Mouse (Mus musculus) layer of hippocampus, adult 2 months (tissue): ENCODE results near the gene 4931422A03Rik. TPM values are rescaled to one million over a fixed set of nuclear protein-coding genes. Genes with fewer than 3 reads are reported as not detected.
"Not testable (repeated sequence)": the region's sequence is repeated elsewhere in the genome, so short reads cannot be mapped to it uniquely, and the experiment has no call there.

Source experiments
- DNase-seq, 2 experiments: peaks; one replicate each; pipeline ENCODE4 v3.0.0; 2022; ENCODE audit warnings: low spot score in 2 of 2
- H3K27ac ChIP-seq: fragments of 200-600 bp; 2 replicates; pipeline ENCODE4 v1.8.1; 2022
- H3K4me3 ChIP-seq: fragments of 200-600 bp; 2 replicates; pipeline ENCODE4 v1.8.1; 2022; ENCODE audit warnings: mild to moderate bottlenecking
- CTCF ChIP-seq: fragments of 200-600 bp; conservative IDR thresholded peaks from 2 replicates; pipeline ENCODE4 v1.8.1; 2022; ENCODE audit warnings: antibody characterized with exemption, mild to moderate bottlenecking, moderate library complexity
- total RNA-seq, 2 experiments: library from RNA; stranded (reverse); gene quantifications; 2 replicates each; pipeline ENCODE4 v1.2.3; 2021

The 4931422A03Rik gene
- total RNA-seq, 2 experiments from 2014 or later, result not detected

DNA sequence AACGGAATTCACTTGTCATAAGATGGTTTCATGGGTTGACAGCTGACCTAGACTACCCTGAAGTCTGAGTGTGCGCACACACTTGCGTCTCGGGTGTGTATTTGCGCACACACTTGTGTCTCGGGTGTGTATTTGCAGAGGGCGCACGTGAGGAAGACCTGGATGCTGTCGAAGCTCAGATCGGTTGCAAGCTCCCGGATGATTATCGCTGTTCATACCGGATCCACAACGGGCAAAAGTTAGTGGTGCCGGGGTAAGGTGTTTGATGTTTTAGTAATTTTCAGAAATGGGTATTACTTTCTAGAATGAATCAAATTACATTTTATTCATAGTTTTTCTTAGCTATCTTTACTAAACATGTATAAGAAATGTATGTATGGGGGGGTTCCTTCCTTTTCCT is 14.6 kb upstream of the 4931422A03Rik start:
- Histone ChIP-seq H3K27ac (no peak overlapping the region), H3K4me3 (no peak overlapping the region)
- no peak for TF ChIP-seq CTCF
- DNase-seq, result no peak

DNA sequence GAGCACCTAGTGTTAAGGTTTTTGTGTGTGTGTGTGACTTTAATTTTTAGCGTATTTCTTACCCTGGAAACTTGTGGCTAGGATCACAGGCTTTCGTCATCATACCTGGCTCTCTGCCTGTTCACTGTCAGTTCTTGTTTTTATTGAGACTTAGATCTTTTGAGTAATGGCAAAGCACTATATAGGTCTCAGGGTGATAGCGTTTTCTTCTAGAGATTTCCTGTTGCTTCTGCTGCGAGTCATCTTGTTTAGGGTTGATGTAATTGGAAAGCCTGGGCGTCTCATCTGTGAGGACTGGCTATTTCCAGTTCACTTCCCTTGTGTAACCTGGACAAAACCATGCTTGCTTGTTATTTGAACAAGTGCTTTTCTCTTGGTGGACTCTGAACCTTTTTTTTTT is 13.5 kb upstream of the 4931422A03Rik start:
- no peak overlapping the region for H3K4me3 ChIP-seq
- no peak for TF ChIP-seq CTCF
- no peak for DNase-seq
- H3K27ac ChIP-seq, result no peak overlapping the region

DNA sequence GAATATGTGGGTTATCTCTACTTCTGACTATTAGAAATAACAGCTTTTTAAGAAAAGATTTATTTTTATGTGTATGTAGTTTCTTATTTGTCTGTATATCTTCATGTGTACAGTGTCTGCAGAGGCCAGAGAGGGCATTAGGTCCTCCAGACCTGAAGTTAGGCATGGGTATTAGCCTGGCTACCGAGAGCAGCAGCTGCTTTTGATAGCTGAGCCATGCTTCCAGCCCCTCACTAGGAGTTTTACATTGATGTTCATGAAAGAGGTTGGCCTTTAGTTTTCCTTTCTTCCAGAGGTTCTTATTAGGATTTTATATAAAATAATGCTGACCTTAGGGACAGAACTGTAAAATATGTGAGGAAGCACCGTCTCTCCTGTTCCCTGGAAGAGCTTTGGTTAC is 10.1 kb upstream of the 4931422A03Rik start:
- no peak overlapping the region for H3K27ac ChIP-seq
- no peak overlapping the region for H3K4me3 ChIP-seq
- no peak for TF ChIP-seq CTCF
- no peak for DNase-seq

DNA sequence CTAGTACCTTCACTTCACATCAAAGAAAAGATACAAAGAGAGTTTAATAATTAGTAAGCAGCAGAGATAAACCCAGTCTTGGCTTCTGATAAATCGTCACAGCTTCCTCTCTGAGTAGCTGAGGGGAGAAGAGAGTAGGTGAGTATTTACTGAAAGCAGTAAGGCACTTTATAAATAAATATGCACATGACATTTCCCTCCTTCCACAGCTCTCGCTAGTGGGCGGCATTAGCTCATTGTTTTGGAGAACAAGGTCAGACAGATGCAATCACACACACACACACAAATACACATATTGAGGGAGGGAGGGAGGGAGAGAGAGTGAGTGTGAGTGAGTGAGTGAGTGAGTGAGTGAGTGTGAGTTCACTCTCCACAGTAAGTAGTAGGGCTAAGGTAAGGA is 8.2 kb upstream of the 4931422A03Rik start:
- H3K4me3 ChIP-seq, result no peak overlapping the region
- no peak for TF ChIP-seq CTCF
- no peak for DNase-seq
- H3K27ac ChIP-seq, result no peak overlapping the region

DNA sequence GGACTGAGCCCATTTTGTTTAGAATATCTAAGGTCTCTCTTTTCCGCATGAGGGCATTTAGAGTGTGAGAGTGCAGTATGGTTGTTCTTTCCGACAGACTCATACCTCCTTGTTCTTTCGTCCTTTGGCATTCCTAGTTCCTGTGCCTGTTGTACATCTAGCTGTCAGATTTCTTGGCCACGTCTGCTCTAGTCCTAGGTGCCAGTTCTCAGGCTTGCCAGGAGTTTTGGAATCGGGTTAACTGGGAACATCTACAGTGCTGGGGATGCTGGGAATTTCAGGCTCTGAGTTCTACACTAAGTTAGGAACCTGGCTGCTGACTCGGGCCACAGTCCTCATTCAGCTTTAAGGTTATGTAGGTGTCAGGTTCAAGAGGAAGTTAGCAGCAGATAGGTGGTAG is 7.4 kb upstream of the 4931422A03Rik start:
- DNase-seq, result no peak
- TF ChIP-seq CTCF, result no peak
- H3K4me3 ChIP-seq, result no peak overlapping the region
- H3K27ac ChIP-seq, result no peak overlapping the region

DNA sequence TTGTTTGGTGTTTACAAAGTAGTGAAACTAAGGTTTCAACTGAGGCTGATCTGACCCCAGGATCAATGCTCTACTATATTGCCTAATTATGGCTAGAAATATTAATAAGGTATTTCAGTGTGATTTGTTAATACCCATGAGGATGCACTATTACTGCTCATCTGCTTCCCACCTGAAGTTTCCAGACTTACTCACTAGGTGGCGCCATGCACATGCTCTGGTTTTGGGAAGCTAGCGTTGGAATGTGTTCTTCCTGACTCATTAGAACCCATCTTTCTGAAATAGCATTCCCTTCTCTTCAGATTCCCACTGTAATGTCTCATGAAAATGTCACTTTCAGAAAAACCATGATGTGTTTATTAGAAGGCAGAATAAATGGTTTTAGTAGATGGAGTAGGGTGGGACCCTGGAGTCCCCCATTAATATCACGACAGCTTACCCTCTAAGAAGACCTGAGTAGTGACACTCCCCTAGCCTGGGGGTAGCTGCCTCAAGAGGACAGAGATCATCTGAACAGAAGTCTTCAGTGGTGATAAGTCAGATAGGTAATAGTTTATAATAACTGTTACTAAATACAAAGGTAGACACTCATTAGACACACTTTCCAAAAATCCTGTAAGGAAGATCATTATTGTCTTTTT is 6.8 kb upstream of the 4931422A03Rik start:
- TF ChIP-seq CTCF, result peak; percentile 96
- Histone ChIP-seq H3K27ac (no peak overlapping the region), H3K4me3 (no peak overlapping the region)
- peak; percentile 65 to 81 for DNase-seq

DNA sequence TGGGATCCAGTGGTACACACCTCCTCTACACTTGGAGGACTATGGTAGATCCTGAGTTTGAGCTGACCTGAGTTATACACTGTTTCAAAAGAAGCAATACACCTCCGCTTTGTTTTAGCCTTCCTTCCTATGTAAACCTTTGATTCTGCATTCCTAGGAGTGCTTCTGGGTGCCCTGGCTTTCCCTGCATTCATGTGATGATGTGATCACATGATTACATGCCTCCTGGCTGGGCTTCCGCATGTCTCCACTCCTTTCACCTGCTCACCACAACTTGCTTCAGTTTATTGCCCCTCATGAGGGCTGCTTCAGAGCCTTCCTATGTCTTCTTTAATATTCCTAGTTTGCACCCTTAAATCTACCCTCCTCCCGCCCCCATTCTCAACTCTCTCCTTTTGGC is 3.9 kb upstream of the 4931422A03Rik start:
- no peak for TF ChIP-seq CTCF
- Histone ChIP-seq H3K4me3 (no peak overlapping the region), H3K27ac (no peak overlapping the region)
- no peak for DNase-seq

DNA sequence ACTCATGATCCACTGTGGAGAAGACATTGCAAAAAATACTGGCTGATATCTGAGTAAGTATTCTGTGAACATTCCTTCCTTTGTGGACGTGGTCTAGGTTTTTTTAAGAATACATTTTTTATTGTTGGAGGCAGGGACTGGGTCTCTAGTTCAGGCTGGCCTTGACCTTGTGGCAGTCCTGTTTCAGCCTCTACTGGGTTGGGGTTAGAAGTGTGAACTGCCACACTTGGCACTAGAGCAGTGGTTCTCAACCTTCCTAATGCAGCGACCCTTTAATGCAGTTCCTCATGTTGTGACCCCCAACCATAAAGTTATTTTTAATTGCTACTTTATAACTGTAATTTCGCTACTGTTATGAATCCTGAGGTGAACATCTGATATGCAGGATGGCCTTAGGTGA is 2.2 kb upstream of the 4931422A03Rik start:
- TF ChIP-seq CTCF, result no peak
- no peak for DNase-seq
- no peak overlapping the region for H3K27ac ChIP-seq
- H3K4me3 ChIP-seq, result no peak overlapping the region

DNA sequence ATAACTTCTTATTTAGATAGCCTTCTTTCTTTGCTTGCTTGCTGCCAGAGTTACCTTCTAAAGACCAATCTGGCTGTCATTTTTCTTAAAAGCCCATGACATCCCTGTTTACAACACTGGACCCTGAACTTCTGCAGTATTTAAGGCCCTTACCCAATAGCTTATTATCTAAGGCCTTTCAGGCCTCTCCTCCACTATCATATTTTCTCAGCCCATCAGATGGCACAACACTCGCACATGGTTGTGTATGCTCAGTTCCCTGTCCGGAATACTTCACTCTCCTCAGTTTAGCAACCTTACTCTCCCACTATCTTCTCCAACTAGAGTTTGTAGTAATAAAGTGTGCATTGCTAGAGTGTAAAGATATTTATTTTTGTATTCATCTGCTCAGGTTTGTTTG is 913 bp upstream of the 4931422A03Rik start:
- no peak for DNase-seq
- TF ChIP-seq CTCF, result no peak
- Histone ChIP-seq H3K27ac (no peak overlapping the region), H3K4me3 (peak overlapping the region; percentile 97)

DNA sequence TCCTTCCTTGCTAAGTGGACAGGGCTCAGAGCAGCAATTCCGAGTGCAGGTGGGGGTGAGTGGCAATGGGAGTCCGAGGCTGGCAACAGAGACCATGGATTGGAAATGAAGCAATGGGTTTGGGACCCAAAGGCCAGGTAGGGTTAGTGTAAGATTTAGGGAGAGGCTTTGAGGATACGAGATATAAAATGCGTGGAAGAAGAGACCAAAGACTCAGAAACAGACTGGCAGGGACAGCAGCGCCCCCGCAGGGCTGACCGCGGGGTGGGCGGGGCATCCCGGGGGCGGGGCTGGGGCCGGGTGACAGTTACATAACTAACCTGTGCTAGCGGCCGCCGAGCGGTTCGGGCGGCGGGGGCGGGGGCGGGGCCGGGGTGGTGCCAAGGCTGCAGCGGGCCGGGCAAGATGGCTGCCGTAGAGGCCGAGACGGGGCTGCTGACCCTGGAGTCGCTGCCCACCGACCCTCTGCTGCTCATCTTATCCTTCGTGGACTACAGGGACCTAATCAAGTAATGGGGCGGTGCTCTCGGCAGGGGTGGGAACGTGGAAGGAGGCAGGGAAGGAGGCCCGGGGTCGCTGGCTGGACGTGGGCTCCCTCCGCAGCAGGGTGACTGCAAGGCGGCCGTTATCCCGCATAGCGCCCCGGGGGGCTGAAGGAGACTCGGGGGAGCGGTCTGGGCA is 563 bp downstream of the 4931422A03Rik start, which contains the start of gene Fbxo3:
TSS of gene Fbxo3 (plus strand) at position 264 of the 681 bp plus-strand sequence.
- DNase-seq, result peak; percentile 69 to 78
- peak within 1 kb of the TSS; percentile 96 for H3K27ac ChIP-seq
- TF ChIP-seq CTCF, result peak; percentile 56
- H3K4me3 ChIP-seq, result peak within 1 kb of the TSS; percentile 97

DNA sequence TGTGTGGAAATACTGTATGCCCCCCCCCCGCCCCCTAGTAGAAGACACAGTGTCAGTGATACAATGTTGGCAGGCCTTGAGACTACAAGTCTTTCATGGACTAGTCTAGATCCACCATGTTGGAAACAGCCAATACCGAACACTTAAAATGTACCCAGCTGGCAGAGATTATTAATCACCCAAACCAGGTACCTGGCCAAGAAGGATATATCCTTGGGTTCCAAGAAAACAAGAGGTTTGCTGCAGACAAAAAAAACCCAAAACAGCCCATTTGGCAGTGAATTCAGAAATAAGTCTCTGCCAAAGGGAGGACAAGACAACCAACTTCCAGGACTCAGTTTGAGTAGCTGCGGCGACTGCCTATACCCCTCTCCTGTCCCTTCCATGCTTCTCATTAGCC is 3.5 kb downstream of the 4931422A03Rik start:
- no peak for DNase-seq
- Histone ChIP-seq H3K27ac (no peak overlapping the region), H3K4me3 (no peak overlapping the region)
- TF ChIP-seq CTCF, result no peak

DNA sequence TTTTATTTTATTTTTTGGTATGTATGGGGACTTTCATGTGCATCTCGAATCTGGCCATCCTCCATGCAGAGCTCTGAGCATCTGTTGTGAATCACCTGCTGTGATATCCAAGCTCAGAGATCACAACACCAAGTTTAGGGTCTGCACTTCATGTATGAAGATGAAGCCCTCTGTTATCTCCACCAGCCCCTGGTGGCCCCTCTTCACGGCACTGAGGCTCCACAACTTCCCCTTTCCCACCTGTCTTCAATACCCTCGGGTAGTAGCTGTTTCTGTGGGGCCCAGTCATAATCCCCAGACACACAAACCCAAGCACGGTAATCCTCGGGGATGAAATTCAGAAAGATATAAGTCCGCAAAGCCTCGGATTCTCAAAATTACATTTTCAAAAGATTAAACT is 5.1 kb downstream of the 4931422A03Rik start:
- no peak overlapping the region for H3K4me3 ChIP-seq
- H3K27ac ChIP-seq, result no peak overlapping the region
- TF ChIP-seq CTCF, result no peak
- DNase-seq, result no peak

DNA sequence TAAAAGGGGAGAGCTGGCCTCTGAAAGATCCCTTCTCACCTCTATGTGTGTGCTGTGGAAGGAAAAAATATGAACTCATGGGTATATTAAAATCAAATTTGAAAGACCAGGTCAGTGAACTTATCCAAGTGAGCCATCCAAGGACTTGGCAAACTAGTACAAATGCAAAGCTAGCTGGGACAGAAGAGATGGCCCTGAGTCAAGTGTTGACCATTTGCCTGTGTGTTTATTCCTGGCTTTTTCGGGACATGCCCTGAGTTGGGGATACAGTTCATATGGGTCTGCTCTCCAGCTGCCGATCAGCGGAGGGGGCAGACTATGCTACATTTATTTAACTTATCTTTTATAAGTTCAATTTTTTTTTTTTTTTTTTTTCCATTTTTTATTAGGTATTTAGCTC is 19.3 kb downstream of the 4931422A03Rik start:
- DNase-seq, H3K4me3 ChIP-seq, H3K27ac ChIP-seq: not testable (repeated sequence)
